In genomic region chr2:61436591-61436990, GRCm38 (mm10) we compare ENCODE assay signal across 16 mouse cellular contexts.
"Had no signal": no experiment of that assay in that cellular context is flagged by ENCODE, and none has a peak within 500 bp of the region (broad histone marks: within the 10 kb centered on the region; RNA-seq: fewer than 3 reads in every experiment).

No protein-coding gene starts in this region.

- H3K4me3 ChIP-seq: neural tube, embryonic 13.5 days; neural tube, embryonic 15.5 days; stomach, embryonic 15.5 days had no signal

- H3K9me3 ChIP-seq: neural tube, embryonic 13.5 days; neural tube, embryonic 15.5 days; stomach, embryonic 15.5 days had no signal

- H3K27me3 ChIP-seq: neural tube, embryonic 13.5 days; neural tube, embryonic 15.5 days; stomach, embryonic 15.5 days had no signal

- H3K4me2 ChIP-seq: neural tube, embryonic 13.5 days; neural tube, embryonic 15.5 days; stomach, embryonic 15.5 days had no signal

- H3K36me3 ChIP-seq: neural tube, embryonic 13.5 days; neural tube, embryonic 15.5 days; stomach, embryonic 15.5 days had no signal

- H3K9ac ChIP-seq: neural tube, embryonic 13.5 days; neural tube, embryonic 15.5 days; stomach, embryonic 15.5 days had no signal

- DNase-seq: retina, postnatal 1 day; right cerebral cortex, adult 18-20 months; right cerebral cortex, postnatal 14 days; right cerebral cortex, postnatal 25 days; right cerebral cortex, postnatal 4 days; spleen, adult 18-20 months; thymus, adult 18-20 months; thymus, adult 2 months; thymus, postnatal 14 days; thymus, postnatal 25 days; thymus, postnatal 36 days; thymus, postnatal 4 days had no signal

- H3K4me1 ChIP-seq: neural tube, embryonic 13.5 days; neural tube, embryonic 15.5 days; stomach, embryonic 15.5 days had no signal

- H3K27ac ChIP-seq: neural tube, embryonic 13.5 days; neural tube, embryonic 15.5 days; stomach, embryonic 15.5 days; stomach, postnatal 0 days had no signal
